Mouse (Mus musculus) 416B (cell line): ENCODE measurements around the gene Dgke.
A peak's percentile ranks its signal among the peaks of the same experiment; 100 is the strongest.
"Not testable (repeated sequence)": the region's sequence is repeated elsewhere in the genome, so short reads cannot be mapped to it uniquely, and the experiment has no call there.

Experiments
- DNase-seq: peaks from one replicate; pipeline ENCODE4 v3.0.0; 2011; ENCODE audit warnings: low read depth

The Dgke gene

DNA sequence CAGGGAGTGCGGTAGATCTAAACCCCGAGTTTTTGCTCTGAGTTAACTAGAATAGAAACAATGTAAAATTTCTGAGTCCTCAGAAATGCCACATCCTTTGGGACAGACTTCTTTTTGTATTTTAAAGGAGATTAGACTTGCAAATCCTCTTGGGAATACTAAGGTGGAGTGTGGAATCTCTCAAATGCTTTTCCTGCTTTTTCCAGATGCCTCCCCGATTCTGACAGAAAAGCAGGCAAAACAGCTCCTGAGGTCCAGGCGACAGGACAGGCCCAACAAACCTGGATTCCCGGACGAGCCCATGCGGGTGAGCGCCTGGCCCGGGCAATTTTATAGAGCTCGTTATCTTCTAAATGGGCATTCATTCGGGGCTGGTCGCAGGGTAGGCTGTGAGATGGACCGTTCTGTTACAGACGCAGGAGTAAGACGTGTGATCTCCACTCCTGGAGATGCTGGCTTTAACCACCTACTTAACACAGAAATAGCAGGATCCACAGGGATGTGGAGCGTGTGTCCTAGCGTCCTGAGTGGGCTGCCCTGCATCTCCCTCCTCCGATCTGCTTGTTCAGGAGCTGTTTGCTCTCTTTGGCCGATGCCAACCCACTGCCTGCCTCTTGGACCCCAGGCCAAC is 8.2 kb upstream of the Dgke start:
- no peak for DNase-seq

DNA sequence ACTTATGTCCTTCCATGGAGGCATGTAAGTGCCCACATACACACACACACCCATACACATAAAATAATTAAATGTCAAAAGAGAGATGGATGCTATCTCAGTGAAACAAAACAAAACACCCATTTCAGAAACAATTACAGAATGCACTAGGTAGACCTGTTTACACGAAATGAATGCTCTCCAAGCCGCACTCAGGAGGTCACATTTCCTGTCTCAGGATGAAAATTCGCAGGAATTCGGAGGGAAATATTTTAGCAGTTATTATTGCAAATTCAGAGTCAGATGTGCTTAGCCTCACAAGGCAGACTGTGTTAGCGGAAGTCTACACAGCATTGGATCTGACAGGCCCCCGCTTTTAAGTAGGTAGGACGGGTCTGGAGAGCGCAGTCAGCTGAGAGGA is 6.9 kb upstream of the Dgke start, which contains the start of gene Gm525:
Gene Gm525 (plus strand): TSS at position 301 of the 400 bp plus-strand sequence.
- no peak for DNase-seq

DNA sequence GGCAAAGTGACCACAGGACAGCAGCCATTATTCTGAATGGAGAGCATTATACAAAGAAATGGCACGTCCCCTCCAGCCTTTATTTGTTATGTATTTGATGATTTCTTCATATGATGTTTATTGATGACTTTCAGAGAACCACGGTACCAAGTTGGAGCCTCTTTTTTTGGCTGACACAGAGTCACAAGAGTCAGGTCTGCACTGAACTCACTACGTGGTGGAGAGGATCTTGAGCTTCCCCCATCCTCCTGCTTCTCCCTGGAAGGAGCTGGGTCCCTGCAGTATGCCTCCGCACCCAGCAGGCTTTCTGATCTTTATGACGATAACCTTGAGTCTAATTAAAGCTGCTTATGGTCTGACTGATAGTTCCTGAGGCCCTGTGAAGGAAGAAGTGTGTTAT is 4.9 kb upstream of the Dgke start:
- no peak for DNase-seq

DNA sequence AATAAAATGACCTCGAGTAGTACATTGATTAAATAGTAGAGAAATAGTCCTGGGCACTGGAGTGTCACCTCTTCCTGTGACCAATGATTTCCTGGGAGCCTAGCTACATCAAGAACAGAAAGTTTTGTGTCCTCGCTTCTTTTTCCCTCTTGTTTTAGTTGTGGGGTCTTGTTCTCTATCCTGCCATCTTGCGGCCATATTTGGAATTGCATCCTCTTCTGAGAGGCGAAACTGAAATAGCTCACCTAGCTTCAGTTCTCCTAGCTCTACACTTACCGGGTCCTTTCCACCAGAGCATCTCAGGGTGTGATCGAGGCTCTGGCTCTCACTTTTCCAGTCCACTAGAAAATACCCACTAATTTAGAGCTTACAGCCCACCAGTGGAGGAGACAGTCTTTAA is 2.7 kb upstream of the Dgke start:
- peak; percentile 81 for DNase-seq

DNA sequence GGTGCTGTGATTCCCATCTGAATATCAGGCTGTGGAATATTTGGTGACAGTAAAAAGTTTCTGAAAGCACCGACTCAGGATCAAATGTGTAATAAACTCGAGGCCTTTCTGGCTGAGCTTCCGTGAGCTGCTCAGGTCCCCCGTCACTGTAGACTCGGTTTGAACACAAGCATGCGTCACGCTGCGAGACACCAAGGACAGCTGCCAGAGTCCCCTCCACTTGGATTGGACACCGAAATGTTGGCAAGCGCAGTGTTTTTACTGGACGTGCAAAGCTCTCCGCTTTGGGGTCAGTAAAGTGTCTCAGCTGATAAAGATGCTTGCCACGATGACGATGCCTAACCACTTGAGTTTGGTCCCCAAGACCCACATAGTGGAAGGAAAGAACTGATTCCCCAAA is 2.0 kb upstream of the Dgke start:
- DNase-seq = no peak

DNA sequence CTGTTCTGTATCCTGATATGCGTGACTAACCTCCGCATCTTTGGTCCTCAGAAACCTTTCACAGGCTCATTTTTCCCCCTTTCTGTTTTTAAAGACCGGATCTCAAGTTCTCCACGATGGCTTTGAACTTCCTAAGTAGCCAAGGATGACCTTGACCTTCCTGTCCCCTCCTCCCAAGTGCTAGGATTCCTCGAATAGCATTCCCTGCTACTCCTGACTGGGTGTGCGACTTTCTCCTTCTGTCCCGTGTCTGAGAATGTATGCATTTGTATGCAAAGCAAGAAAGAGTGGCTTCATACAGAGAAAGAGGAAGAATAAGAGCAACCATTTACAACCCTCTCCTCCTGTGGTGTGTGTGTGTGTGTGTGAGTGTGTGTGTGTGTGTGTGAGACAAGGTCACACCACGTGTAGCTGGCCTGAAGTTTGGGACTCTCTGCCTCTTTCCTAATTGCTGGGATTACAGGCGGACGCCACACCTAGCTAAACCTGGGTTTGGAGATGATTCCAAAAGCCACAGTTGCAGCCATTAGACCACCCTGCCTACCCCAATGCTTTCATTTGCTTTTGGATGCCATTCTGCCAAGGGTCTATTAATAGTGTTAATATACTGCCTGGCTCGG is 1.3 kb upstream of the Dgke start:
- DNase-seq = no peak

DNA sequence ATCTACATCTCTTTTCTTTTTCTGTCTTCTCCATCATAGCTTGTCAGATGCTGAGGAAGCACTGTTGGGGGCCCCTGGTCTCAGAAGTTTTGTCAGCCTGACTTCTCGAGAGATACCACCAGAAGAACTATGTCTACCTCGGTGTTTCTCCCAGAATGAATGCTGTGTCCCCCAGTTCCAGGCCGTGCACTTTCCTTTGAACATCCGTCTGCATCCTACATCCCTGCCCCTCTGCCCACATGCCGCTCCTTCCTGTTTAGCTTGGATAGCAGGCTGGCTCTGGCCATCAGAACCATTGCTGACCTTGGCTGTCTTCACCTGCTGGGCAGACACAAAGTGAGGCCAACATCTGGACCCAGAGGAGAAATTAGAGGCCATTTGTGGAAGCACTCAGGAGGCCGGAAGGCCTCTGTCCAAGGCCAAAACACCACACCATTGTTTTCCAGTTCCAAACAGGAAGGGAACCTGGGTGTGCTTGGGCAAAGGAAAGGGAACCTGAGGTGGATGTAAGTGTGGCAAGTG is 712 bp upstream of the Dgke start:
- no peak for DNase-seq

DNA sequence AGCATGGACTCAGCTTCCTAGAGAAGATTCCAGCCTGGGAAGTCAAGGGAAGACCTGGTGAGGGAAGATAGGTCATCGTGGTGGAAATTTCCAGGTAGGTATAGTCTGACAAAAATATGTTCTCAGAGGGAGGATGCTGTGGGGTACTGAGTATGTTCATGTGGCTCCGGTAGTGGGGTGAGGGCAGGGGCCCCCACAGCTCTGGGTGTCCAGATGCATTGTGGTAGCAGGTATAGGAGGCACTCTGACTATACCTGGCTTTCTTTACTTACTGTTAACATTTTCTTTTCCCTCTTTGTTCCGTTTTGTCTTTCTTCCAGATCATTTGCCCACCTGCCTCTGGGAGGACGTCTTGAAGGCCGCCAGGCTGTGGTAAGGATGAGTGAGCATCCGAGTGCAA is 524 bp downstream of the Dgke start:
- no peak for DNase-seq

DNA sequence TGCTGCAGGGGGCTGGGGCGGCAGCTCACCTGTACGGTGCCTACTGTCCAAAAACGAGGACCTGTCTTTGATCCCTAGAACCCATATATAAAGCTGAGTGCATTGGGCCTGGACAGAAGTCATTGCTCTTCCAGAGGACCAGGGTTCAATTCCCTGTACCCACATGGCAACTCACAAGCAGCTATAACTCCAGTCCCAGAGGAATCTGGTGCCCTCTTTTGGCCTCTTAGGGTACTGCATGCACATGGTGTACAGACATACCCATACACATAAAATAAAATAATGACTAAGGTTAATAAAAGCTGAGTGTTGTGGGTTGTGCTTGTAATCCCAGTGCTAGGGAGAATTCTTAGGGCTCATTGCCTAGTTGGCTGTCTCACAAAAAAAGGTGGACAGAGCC is 1.4 kb downstream of the Dgke start:
- peak; percentile 58 for DNase-seq

DNA sequence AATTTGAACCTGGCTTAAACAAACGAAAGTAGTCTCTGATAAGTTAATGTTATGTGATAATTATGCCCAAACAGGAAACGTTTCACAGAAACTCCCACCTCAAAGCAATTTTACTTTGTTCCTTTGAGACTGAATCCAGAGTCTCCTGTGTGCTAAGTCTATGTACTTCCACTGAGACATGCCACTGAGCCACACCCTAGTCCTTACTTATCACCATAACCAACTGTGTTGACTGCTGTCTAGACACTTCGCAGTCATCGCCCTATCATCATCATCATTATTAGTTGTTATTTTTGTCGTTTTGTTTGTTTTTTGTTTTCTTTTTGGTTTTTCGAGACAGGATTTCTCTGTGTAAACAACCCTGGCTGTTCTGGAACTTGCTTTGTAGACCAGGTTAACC is 2.3 kb downstream of the Dgke start:
- no peak for DNase-seq

DNA sequence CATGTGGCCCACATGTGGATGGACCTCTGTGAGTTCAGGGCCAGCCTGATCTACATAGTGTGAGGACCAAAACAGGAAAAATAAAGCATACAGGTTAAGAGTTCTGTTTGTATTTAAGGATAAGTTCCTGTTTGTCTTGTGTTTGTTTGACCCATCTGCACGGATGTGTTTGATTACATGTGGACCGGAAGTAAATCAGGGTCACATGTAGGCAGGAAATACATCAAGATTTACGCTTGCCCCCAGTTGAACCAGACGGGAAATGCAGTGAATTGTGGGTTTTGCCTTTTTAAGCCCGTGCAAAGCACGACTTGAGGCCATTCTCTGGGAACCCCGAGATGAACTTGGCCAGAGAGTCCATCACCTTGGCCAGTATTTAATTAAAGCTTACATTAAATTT is 5.3 kb downstream of the Dgke start:
- peak; percentile 53 for DNase-seq

DNA sequence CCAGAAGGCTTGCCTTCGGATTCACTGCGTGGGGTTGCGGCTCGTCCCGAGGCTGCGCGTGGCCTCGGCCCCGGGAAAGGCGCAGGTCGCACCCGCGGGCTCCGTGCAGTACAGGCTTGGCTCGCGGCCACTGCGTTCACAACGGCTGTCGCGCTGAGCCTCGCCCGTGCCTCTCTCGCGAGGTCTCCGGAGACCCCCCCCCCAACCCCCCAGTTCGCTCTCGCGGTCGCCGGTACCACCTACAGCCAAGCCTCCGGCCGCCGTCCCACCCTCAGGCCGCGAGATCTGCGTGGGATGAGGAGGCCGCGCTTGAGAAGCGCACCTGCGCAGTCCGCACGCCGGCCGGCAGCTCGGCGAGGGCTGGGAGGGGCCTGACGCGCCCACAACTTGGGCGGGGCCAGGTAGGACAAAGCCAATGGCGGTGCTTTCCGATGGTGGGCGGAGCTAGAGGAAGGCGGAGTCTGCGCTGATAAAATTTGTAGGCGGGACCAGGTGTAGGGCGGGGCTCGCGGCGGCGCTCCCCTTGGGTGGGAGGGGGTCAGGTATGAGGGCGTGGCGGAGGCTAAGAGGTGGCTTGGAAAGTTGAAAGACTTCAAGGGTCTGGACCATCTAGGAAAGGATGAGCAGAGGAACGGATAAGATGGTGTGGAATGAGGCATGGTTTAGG is 6.1 kb downstream of the Dgke start:
- peak; percentile 94 for DNase-seq

DNA sequence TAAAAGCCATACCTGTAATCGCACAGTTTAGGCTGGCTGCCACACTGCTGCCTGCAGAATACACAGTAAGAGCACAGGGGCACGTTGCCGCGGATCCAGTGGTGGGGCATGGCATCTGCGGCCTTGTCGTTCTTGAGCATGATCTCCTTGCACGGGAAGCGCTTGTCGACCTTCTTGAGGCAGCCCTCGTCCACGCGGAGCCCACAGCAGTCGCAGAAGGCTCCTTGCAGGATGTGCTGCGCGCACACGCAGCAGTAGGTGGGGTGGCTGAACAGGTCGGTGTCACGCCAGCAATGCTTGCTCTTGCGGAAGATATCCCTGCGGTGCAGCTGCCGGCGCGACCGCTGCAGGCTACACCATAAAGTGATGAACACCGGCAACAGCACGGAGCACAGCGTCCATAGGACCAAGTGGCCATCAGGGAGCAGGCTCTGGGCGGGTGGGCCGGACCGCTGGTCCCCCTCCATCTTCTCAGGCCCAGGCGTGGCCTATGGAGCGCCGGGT is 6.7 kb downstream of the Dgke start:
- peak; percentile 55 for DNase-seq

DNA sequence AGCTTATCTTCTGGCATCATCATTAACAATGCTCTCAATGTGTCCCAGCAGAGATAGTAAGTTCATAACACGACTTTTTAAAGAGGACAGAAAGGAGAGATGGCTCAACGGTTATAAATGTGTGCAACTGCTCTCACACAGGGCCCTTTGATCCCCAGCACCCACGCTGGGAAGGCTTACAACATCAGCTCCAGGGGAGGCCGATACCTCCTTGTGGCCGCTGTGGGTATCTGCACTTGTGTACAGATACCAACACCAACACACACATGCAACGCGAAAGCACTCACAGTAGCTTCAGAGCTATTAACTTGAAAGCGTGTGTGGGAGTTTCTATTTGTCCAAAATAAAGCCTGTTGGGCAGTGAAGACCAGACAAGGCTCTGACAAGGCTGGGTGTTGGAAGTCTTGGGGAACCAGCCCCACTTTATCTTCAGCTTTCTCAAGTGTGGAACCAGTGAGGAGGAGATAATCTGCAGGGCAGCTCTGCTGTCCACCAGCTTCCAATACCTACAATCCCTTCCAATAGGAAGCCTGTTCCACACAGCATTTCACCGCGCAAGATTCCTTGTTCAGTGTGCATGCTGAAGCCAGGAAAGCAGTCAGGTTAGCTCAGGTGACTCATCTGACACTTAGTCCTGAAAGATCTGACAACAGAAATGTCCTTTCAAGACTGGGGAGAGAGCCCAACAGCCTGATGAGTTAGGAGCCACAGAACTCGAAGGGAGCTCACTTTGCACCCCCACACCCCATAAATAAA is 8.0 kb downstream of the Dgke start:
- DNase-seq = peak; percentile 70

DNA sequence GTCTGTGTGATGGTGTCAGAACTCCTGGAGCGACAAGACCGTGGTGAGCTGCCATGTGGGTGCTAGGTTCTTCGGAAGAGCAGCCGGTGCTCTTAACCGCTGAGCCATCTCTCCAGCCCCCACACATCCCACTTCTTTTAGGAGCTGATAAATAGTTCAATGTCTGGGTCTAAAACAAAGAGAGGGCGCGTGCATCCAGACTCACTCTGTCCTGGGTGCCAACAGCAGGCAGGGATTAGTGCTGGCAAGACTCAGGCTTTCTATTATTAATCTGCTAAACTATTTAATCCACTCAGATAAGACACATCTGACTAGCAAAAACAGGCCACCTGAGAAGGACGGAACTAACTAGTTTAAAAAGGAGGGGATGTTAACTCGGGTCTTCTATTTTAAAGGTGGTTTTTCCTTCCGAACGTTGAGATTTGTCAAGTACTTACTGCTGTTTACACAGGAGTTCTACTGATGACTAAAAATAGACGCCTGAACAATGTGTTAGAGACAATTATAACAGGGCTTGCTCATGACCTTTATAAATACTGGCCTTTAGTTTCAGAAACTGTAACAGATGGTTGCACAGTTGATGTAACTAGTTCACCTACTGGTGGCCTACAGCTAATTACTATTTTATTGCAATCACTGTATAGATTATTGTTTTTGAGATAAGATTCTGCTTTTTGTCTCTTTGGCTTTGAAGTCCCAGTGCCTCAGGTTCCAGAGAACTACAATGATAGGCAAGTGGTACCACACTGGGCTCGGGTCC is 10.5 kb downstream of the Dgke start:
- DNase-seq = no peak

DNA sequence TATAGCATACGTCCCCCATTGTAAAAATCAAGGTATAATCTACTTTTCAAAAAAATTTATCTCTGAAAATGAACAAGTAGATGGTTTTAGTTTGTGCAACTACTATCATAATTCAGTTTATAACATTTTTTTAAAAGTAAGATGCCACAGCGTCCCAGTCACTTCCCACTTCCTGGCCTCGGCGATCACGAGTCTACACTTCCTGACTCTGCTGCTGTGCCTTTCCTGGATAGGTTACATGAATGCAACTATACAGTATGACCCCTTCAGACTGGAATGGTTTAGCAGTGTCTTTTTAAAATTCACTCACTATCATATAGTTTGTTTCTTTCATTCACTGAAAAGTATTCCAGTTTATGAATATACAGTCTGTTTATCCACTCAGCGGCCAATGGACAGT is 14.9 kb downstream of the Dgke start:
- DNase-seq = peak; percentile 23

DNA sequence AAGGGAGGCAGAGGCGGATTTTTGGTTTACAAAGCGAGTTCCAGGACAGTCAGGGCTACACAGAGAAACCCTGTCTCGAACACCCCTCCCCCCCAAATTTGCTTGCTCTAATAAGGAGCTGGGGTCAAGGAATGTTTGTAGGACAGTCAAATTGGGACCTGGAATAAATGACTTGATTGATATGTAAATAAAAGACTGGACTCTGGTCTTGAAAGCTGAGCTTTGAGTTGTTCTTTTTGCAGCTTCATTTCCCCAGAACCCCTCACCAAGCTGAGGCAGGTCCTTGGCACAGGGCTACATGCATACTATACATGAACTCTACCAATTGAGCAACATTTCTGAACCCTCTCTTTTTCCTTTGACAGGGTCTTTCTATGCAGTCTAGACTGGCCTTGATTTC is 20.6 kb downstream of the Dgke start:
- DNase-seq = no peak

DNA sequence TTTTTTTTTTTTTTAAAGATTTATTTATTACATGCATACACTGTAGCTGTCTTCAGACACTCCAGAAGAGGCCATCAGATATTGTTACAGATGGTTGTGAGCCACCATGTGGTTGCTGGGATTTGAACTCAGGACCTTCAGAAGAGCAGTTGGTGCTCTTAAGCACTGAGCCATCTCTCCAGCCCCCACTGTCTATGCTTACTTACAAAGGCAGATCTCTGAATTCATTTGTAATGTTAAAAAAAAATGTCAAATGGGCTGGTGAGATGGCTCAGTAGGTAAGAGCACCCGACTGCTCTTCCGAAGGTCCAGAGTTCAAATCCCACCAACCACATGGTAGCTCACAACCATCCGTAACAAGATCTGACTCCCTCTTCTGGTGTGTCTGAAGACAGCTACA is 21.1 kb downstream of the Dgke start:
- not testable (repeated sequence) for DNase-seq

DNA sequence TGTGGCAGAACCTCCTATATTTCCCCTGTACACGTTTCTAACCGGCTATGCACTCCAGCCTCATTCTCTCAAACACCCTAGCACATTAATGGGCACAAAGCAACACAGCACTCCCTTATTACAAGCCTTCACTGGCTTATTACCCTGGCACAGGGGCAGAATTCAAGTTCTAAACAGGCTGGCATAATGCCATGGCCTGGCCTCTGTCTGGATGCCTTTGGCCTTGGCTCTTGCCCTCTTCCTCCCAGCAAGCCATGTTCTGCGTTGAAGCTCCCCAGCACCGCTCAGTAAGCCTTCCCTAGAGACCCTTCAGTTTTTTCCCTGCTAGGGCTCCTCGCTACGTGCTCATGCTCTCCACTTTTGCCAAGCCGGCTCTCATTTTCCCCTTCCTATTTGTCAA is 23.6 kb downstream of the Dgke start:
- DNase-seq = no peak

DNA sequence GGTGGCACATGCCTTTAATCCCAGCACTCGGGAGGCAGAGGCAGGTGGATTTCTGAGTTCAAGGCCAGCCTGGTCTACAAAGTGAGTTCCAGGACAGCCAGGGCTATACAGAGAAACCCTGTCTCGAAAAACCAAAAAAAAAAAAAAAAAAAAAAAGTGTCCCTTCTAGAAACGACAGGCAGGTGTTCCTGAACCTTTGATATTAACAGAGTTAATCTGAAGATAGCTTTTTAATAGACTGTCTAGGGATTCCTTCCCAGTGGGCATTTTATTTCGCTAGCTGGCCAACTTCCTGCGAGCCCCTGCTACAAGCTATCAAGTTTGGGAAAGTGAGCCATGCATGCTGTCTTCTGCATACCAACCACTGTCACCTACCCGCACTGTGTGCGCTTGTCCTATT is 25.6 kb downstream of the Dgke start:
- not testable (repeated sequence) for DNase-seq

DNA sequence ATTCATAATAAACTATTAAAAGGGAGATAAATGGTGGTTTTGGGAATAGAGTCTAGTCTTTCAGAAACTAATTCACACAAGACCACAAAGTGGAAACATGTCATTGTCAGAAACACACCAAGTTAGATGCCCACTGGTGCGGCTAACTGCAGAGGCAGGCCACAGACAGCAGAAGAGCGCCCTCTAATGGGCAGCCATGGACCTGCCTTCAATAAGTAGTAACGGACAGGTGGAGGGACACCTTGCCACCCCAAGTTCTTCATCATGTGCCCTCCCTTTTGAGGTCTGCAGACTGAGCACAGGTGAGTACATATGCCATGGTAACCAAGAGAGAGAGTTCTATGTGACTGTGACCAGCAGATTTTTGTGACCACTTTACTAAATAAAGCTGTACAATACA is 27.3 kb downstream of the Dgke start:
- DNase-seq = peak; percentile 68

DNA sequence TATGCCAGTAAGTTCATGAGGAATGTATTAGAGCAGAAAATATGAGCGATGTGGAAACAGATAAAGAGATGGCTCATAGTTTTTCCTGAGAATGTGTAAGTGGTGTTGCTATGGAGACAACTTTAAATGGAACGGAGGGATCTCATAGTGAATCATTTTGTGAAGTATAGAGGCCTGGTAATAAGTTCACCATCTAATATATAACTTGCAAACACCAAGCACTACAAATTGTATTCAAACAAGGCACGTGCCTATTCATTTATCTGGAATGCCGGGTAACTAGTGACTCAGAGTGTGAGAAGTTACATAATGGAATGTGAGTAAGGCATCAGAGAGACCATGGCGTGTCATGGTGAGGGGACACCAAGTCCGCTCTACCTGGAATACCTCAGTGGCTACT is 28.2 kb downstream of the Dgke start:
- no peak for DNase-seq
